Mouse (Mus musculus) telencephalon, adult 2 months (tissue): ENCODE results near the gene Troap.

Experiments used
- DNase-seq: peaks from one replicate; pipeline ENCODE4 v3.0.0-alpha.2; 2011; ENCODE audit warnings: low read depth, low spot score

Troap gene

GRCm38 (mm10) chr15:99114312-99115064, 40.1 kb downstream of the Troap start:
- DNase-seq: no peak

GRCm38 (mm10) chr15:99115065-99115423, 40.7 kb downstream of the Troap start:
- DNase-seq: no peak

- DNase-seq: no peak
These were observed 42.2 kb downstream of the Troap start for GRCm38 (mm10) chr15:99116539-99116938.

GRCm38 (mm10) chr15:99120814-99121213, 46.4 kb downstream of the Troap start:
- no peak for DNase-seq

GRCm38 (mm10) chr15:99122642-99123041, 48.3 kb downstream of the Troap start:
- no peak for DNase-seq

- no peak for DNase-seq
These were observed 51.3 kb downstream of the Troap start, which contains the start of gene Spats2 for GRCm38 (mm10) chr15:99125711-99126080. Gene Spats2, plus strand, starts transcription at chr15:99125916.

- DNase-seq: peak; percentile 69
These were observed 51.9 kb downstream of the Troap start for GRCm38 (mm10) chr15:99126081-99126815.

- no peak for DNase-seq
These were observed 52.5 kb downstream of the Troap start for GRCm38 (mm10) chr15:99126816-99127365.

- no peak for DNase-seq
These were observed 53.6 kb downstream of the Troap start for GRCm38 (mm10) chr15:99127851-99128522.

GRCm38 (mm10) chr15:99129441-99129840, 55.1 kb downstream of the Troap start:
- DNase-seq: no peak

GRCm38 (mm10) chr15:99129956-99130910, 55.9 kb downstream of the Troap start:
- no peak for DNase-seq
